Mouse (Mus musculus): ENCODE results near the gene Unc13d.
A peak's percentile ranks its signal among the peaks of the same experiment; 100 is the strongest.
"Not testable (repeated sequence)": the region's sequence is repeated elsewhere in the genome, so short reads cannot be mapped to it uniquely, and the experiment has no call there.

The Unc13d gene

GRCm38 (mm10) chr11:116077446-116078204 is at the start of gene Unc13d:
Gene Unc13d (minus strand): TSS chr11:116077961.
- DNase-seq (ENCODE audit: low spot score), result no peak

- DNase-seq (ENCODE audit: low spot score), result no peak
These were observed 48.5 kb upstream of the Unc13d start for GRCm38 (mm10) chr11:116126261-116126660.

GRCm38 (mm10) chr11:116121731-116122245 is 44.0 kb upstream of the Unc13d start:
- not testable (repeated sequence) for DNase-seq (ENCODE audit: low spot score)

- no peak for DNase-seq (ENCODE audit: low spot score)
These were observed 40.1 kb upstream of the Unc13d start for GRCm38 (mm10) chr11:116117819-116118218.

- no peak for DNase-seq (ENCODE audit: low spot score)
These were observed 39.5 kb upstream of the Unc13d start for GRCm38 (mm10) chr11:116117241-116117640.

GRCm38 (mm10) chr11:116111611-116112203 is 33.9 kb upstream of the Unc13d start:
- DNase-seq (ENCODE audit: low spot score), result no peak

GRCm38 (mm10) chr11:116111067-116111466 is 33.3 kb upstream of the Unc13d start:
- DNase-seq (ENCODE audit: low spot score), result no peak

- DNase-seq (ENCODE audit: low spot score), result no peak
These were observed 32.8 kb upstream of the Unc13d start for GRCm38 (mm10) chr11:116110540-116110939.

- peak; percentile 54 for DNase-seq (ENCODE audit: low spot score)
These were observed 32.4 kb upstream of the Unc13d start for GRCm38 (mm10) chr11:116110131-116110530.

- DNase-seq (ENCODE audit: low spot score), result no peak
These were observed 31.8 kb upstream of the Unc13d start for GRCm38 (mm10) chr11:116109441-116110081.

GRCm38 (mm10) chr11:116108464-116109137 is 30.8 kb upstream of the Unc13d start:
- no peak for DNase-seq (ENCODE audit: low spot score)

GRCm38 (mm10) chr11:116107777-116108285 is 30.1 kb upstream of the Unc13d start:
- no peak for DNase-seq (ENCODE audit: low spot score)

- no peak for DNase-seq (ENCODE audit: low spot score)
These were observed 29.4 kb upstream of the Unc13d start for GRCm38 (mm10) chr11:116106963-116107776.

GRCm38 (mm10) chr11:116106154-116106962 is 28.6 kb upstream of the Unc13d start:
- no peak for DNase-seq (ENCODE audit: low spot score)

GRCm38 (mm10) chr11:116105065-116105464 is 27.3 kb upstream of the Unc13d start:
- no peak for DNase-seq (ENCODE audit: low spot score)

- DNase-seq (ENCODE audit: low spot score), result no peak
These were observed 26.4 kb upstream of the Unc13d start for GRCm38 (mm10) chr11:116104006-116104646.

GRCm38 (mm10) chr11:116103572-116103971 is 25.8 kb upstream of the Unc13d start:
- no peak for DNase-seq (ENCODE audit: low spot score)

GRCm38 (mm10) chr11:116102472-116102871 is 24.7 kb upstream of the Unc13d start:
- no peak for DNase-seq (ENCODE audit: low spot score)

- DNase-seq (ENCODE audit: low spot score), result no peak
These were observed 24.2 kb upstream of the Unc13d start for GRCm38 (mm10) chr11:116101931-116102381.

GRCm38 (mm10) chr11:116100839-116101238 is 23.1 kb upstream of the Unc13d start:
- no peak for DNase-seq (ENCODE audit: low spot score)

Data from yolk sac, embryonic 10.5 days (tissue).